Mouse (Mus musculus) cerebellum, postnatal 4 days (tissue): ENCODE results near the gene Col26a1.
A peak's percentile ranks its signal among the peaks of the same experiment; 100 is the strongest.

Experiments
- DNase-seq, 2 experiments: peaks; one replicate each; pipeline ENCODE4 v3.0.0; 2022; ENCODE audit warnings: low spot score in 2 of 2, mixed read lengths in 1 of 2

Gene Col26a1

DNA sequence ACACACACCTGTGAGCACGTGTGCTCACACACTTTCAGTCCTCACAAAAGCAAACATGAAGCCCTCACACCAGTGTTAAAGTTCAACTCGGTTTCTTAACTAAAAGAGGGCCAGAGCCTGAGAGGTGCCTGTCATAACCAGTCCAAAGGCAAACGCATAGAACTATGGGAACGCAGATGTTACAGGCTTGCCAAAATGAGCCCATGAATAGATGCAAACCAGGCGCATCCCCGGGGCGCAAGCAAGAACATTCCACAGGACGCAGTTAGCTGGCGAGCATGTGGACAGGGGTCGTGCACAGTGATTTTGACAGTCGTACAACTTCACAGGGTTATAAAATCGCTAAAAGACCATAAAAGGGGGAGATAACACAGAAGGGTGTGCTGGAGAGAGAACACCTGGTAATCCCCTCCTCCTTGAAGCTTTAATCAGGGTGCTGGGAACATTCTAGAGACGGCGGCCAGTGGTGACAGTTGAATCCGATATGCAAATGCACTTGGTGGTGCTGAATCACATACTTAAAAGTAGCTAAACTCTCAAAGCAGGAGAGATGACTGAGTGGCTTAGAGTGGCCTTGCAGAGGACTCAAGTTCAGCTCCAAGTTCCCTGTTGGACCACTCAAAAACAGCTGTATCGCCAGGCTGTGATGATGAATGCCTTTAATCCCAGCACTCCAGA, 76.5 kb downstream of the Col26a1 start:
- no peak for DNase-seq

DNA sequence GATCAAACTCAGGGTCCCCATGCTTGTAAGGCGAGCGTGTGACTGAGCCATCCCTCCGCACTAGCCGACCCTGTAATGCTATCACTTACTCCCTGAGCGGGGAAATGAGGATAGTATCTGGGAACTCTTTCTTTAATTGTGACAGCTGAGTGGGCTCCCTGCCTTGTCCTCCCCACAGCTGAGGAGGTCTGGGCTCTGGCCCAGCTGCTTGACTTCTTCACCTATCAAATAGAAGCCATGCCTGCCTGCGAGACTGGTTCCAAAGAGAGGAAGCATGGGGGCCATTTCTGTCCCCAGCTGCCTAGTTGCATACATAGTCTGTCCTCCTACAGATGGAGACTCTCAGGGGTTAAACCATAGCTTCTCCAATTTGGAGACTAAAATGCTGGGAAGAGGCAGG, 78.0 kb downstream of the Col26a1 start:
- DNase-seq = no peak

- no peak for DNase-seq
Observed at GRCm38 (mm10) chr5:136804246-136804645, 78.8 kb downstream of the Col26a1 start.

DNA sequence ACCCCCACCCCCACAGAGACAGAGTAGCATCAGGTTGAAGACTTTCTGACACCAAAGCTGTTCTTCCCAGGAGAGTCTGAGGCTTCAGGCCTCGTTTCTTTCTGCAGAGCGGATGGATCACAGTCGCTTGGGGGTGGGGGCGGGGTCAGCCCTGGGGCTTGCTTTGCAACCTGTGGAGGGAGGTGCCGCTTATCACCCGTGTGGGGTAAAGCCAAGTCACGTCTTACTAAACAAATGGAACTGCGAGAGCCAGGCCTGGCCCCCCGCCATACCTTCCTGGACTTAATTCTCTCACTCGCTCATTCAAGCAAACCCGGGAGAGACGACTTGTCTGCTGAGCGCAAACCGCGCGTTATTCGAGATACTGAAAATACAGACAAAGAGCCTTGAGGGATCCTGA, 80.3 kb downstream of the Col26a1 start:
- DNase-seq = peak in 1 of 2 experiments; percentile 11

- no peak for DNase-seq
Observed at GRCm38 (mm10) chr5:136796917-136797316, 86.1 kb downstream of the Col26a1 start.

- DNase-seq = no peak
Observed at GRCm38 (mm10) chr5:136793807-136794206, 89.2 kb downstream of the Col26a1 start.

- DNase-seq = no peak
Observed at GRCm38 (mm10) chr5:136792541-136792940, 90.5 kb downstream of the Col26a1 start.

GRCm38 (mm10) chr5:136791204-136791603, 91.8 kb downstream of the Col26a1 start:
- DNase-seq = no peak

GRCm38 (mm10) chr5:136790570-136791196, 92.3 kb downstream of the Col26a1 start:
- peak; percentile 93 to 97 for DNase-seq

GRCm38 (mm10) chr5:136784531-136784930, 98.5 kb downstream of the Col26a1 start:
- no peak for DNase-seq

DNA sequence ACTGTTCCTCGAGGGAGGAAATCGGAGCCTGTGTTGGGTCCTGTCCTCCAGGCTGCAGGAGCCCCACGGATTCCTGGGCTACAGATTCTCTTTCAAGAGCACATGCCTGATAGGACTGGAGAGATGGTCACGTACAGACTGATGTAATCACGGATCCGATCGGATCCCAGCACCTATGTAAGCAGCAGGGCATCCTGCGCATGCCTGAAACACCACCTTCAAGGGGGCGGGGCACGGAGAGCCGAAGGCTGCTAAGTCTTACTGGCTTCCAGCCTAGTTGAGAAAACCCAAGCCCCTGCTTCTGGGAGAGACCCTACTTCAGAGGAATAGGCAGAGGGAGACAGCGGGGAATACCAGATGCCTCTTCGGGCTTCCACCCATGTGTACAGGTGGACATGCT, 100.4 kb downstream of the Col26a1 start:
- DNase-seq = no peak

DNA sequence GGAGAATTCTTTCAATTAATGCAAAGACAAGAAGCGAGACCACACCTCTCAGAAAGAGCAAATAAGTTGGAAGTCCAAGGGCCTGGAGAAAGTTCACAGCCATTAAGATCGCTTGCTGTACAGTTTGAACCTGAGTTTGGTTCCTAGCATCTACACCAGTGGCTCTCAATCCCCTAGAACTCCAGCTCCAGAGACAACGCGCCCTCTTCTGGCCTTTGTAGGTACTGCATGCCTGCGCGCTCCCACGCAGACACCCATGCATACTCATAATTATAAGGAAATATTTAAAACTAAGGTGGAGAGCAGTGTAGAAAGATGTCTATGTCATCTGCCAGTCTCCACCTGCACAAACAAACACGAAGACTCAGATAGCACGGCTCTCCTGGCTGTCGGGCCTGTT, 102.5 kb downstream of the Col26a1 start:
- peak in 1 of 2 experiments; percentile 65 for DNase-seq

- DNase-seq = no peak
Observed at GRCm38 (mm10) chr5:136779946-136780345, 103.1 kb downstream of the Col26a1 start.

- no peak for DNase-seq
Observed at GRCm38 (mm10) chr5:136775548-136775947, 107.5 kb downstream of the Col26a1 start.

- DNase-seq = no peak
Observed at GRCm38 (mm10) chr5:136773044-136774039, 109.7 kb downstream of the Col26a1 start.

- DNase-seq = no peak
Observed at GRCm38 (mm10) chr5:136771132-136771531, 111.9 kb downstream of the Col26a1 start.

DNA sequence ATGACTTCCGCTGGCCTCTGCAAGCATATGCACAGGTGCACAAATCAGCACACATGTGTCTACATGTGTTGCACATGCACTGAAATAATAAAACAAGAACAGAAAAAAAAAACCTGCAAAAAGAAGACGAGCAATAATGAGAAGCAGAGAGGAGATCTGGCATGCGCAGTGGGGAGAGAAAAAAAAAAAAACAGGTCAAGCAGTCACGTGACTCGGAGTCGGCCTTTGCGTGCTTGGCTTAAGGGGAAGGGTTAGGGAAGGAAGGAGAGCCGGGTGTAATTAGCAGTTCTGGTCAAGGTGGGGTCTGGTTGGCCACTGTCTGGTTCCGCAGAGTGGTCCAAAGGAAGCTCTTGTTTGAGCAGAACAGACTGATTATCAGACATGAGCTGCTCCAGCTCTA, 115.7 kb downstream of the Col26a1 start:
- DNase-seq = no peak

DNA sequence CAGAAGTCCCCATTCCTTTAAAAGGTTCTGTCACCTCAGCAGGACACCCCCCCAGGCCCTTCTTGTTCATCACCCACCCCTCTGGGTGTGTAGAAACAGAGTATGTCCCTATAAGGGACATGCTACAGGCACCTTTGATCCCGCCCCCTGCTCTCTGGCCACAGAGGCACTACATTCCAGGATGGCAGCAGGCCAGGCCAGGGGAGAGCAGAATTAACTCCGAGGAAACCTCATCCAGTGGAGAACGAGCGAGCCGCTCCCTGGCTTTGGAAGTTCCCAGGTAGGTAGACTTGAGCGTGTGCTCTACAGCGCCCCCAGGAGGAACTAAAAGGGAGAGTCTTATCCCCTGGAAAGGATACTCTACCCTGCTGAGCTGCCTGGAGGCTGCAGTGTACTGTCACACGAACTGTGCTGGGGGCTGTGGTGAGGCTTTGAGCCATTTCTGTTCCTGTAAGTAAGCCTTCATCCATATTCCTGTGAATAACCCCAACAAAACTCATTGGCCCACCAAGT, 118.8 kb downstream of the Col26a1 start:
- DNase-seq = no peak

GRCm38 (mm10) chr5:136760345-136760744, 122.7 kb downstream of the Col26a1 start:
- no peak for DNase-seq

- DNase-seq = no peak
Observed at GRCm38 (mm10) chr5:136759781-136760180, 123.2 kb downstream of the Col26a1 start.

DNA sequence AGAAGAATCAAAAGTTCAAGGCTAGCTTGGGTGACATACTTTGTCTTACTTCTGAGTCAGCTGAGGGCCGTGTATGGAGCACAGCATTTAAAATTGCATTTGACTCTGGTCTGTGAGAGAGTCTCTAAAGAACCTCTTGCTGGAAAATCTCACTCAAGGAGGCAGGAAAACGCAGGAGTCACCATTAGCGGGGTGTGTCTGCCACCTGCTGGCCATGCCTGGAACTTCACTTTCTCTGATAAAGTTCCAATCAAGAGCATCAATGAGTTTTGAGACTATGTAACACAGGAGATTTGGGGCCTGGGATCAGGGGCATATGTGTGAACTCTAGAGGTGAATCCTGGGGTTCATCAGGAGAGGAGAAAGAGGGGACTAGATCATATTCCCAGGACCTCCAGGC, 127.3 kb downstream of the Col26a1 start:
- peak; percentile 59 to 80 for DNase-seq

DNA sequence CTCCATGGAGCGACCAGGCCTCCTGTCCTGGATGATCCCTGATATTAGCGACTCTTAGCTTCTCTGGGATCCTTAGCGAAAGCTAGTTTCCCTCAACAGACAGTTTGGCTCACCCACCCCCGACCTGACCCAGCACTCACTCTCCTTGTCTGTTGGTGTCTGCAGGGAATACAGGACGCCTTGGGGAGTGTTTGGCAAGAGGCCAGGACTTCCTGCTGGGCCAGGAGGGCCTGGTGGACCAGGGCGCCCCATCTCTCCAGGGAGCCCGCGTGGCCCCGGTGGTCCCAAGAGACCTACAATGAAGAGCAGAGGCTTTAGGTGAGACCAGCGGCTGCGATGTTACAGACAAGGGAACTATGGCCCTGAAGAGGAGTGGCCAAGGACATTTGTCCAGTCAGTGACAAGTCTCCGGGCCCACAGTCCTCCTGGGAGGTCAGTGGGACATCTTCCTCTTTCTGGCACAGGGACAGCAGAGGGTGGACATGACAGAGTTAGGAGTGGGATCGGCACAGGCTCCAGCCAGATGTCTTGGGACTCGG, 128.9 kb downstream of the Col26a1 start:
- DNase-seq = no peak
